Mouse (Mus musculus): ENCODE data around the gene Acaa1b. TPM values are rescaled to one million over a fixed set of nuclear protein-coding genes. Genes with fewer than 3 reads are reported as not detected.

The Acaa1b gene
- 45.7 and 125 TPM in 2 replicates for polyA plus RNA-seq (2012; rRNA removed; ENCODE audit: low replicate concordance)

DNA sequence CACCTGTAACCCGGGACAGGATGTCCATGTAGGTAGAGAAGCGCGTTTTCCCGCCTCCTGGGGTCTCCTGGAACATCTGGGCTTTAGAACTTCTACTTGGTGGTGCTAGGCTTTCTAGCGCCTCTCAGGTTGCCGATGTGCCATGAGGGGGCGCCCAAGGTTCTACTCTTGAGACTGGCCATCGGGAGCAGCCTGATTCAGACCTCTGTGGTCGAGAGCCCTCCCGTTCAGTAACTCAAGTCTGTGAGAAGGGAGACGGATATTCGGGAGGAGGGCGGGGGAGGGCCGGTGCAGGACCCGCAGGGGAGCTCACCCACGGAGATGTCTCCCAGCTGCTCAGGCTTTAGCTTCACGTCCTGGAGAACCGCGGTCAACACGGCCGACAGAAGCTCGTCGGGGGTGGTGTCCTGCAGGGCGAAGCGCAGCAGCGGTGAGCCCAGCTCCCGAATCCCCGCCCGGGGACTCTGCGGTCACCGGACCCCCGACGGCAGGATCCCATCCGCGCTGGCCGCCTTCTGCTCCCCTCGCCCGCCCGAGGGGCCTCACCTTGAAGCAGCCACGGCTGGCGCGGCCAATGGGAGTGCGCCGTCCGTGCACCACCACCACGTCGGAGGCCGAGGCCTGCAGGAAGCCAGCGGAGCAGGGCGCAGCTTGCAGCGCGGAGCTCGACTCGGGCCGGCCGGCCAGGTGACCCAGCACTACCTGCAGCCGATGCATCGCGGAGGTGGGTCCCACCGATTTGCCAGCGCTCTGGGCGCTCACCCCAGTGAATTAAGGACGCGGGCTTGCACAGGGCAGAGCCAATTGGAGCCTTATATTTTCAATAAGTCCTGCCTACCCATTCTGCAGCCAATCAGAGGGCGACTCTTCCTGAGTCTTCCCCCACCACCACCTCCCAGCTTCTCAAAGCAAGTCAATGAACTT lies at the start of gene Acaa1b:
Gene Acaa1b (minus strand): TSS at position 816 of the 924 bp plus-strand sequence.

GRCm38 (mm10) chr9:119158861-119159260 lies 2.0 kb upstream of the Acaa1b start, which contains the start of gene Gm47289:
Gene Gm47289, plus strand, starts transcription at chr9:119159161.

DNA sequence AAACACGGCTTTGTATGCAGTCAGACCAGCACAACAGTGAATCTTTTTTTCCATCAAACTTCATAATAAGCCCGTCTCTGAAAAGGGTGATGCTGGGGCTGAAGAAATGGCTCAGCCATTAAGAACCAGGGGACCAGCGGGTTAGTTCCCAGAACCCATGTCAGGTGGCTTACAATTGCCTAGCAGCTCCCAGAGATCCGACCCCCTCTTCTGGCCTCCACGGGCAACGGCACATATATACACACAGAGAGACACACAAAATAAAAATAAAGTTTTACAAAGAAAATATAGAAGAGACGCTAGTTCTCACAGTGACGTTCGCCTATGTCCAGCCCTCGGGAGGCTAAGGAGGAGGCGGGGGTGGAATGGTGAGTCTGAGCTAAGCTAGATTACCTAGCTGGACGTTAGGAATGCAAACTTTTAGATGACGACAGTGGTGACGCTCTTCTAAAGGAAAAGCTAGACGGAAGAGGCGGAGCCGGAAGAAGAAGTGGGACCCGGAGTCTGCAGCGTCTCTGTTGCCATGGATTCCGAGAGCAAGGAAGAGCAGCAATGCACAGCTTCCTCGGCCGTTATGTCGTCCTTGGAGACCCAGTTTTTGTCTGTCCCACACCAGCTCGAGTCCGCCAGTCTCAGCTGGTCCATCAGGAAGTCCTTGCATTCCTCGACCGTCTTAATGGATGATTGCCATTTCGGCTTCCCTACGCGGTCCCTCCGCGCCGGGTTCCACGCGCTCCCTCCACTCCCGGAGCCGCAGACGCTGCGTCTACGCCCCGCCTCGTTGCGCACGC lies 54.7 kb downstream of the Acaa1b start, which contains the start of gene Dlec1:
Gene Dlec1 (plus strand): TSS at position 487 of the 791 bp plus-strand sequence.

Other genes starting within 250 kb of the Acaa1b start
- gene Ctdspl, start 230.6 kb downstream of the Acaa1b start, polyA plus RNA-seq (2012; rRNA removed; ENCODE audit: low replicate concordance), result 46.3 and 76.9 TPM in 2 replicates
- 13.7 and 30.4 TPM in 2 replicates for gene Vill, start 104.3 kb downstream of the Acaa1b start, polyA plus RNA-seq (2012; rRNA removed; ENCODE audit: low replicate concordance)
- 44.1 and 49.9 TPM in 2 replicates for gene Plcd1, start 63.6 kb downstream of the Acaa1b start, polyA plus RNA-seq (2012; rRNA removed; ENCODE audit: low replicate concordance)
- gene Dlec1, start 54.6 kb downstream of the Acaa1b start, polyA plus RNA-seq (2012; rRNA removed; ENCODE audit: low replicate concordance), result 1.2 and 2.5 TPM in 2 replicates
- 0.04 and 0.07 TPM in 2 replicates for gene Gm47289, start 2.1 kb upstream of the Acaa1b start, polyA plus RNA-seq (2012; rRNA removed; ENCODE audit: low replicate concordance)
- gene Slc22a13, start 52.0 kb upstream of the Acaa1b start, polyA plus RNA-seq (2012; rRNA removed; ENCODE audit: low replicate concordance), result 0.14 TPM in 1 of 2 replicates, not detected in the other
- gene Oxsr1, start 165.3 kb upstream of the Acaa1b start, polyA plus RNA-seq (2012; rRNA removed; ENCODE audit: low replicate concordance), result 24.4 and 25.7 TPM in 2 replicates
- gene Acaa1a, start 182.6 kb upstream of the Acaa1b start, polyA plus RNA-seq (2012; rRNA removed; ENCODE audit: low replicate concordance), result 242 and 279 TPM in 2 replicates
- 25.4 and 38.4 TPM in 2 replicates for gene Myd88, start 184.3 kb upstream of the Acaa1b start, polyA plus RNA-seq (2012; rRNA removed; ENCODE audit: low replicate concordance)
- 1.8 and 4.5 TPM in 2 replicates for gene Xylb, start 200.3 kb upstream of the Acaa1b start, polyA plus RNA-seq (2012; rRNA removed; ENCODE audit: low replicate concordance)
- 0.57 and 1.4 TPM in 2 replicates for gene Slc22a14, start 208.5 kb upstream of the Acaa1b start, polyA plus RNA-seq (2012; rRNA removed; ENCODE audit: low replicate concordance)
- gene Acvr2b, start 245.0 kb upstream of the Acaa1b start, polyA plus RNA-seq (2012; rRNA removed; ENCODE audit: low replicate concordance), result 4.0 and 6.7 TPM in 2 replicates